ENCODE assay signal across 8 mouse cellular contexts in the genomic region with DNA sequence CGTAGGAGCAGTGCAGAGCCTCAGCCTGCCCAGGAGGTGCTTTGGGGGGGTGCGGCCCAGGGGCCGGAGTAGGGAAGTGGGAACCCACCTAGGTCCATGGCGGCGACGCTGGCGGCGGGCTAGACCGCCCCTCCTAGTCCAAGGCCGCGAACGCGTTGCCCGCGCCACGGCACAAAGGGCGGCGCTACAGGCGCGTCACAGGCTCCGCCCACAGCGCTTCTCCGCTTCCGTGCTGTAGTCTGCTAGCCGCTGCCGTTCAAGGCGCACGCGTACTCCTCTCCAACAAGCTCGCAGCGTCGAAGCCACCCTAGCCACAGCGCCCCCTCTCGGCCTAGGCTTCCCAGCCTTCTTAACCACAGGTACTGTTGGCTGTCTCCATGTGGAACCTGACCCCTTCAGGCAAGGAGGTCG. TPM values are rescaled to one million over a fixed set of nuclear protein-coding genes. Genes with fewer than 3 reads are reported as not detected.
DNase-seq lines count a peak whose midpoint lies in the region; ATAC-seq and TF ChIP-seq lines count a peak whose summit lies in the region.

TSS of gene Dbil5 (plus strand) at position 219 of the 411 bp plus-strand sequence.
TSS of gene Gemin4 (minus strand) at position 275 of the 411 bp plus-strand sequence.

- peak; percentile 99 for TF ChIP-seq CTCF in lung, postnatal 0 days (IDR thresholded peaks at IDR 0.05)

- H3K27ac ChIP-seq in hindbrain, embryonic 10.5 days = peak within 1 kb of the TSS; percentile 99
- peak within 1 kb of the TSS; percentile 96 for H3K27ac ChIP-seq in lung, postnatal 0 days (ENCODE audit: low read length)

- peak; percentile 96 for ATAC-seq in frontal cortex, adult (ENCODE audit: low TSS enrichment)
- peak; percentile 98 for ATAC-seq in lung, postnatal 0 days

- H3K9me3 ChIP-seq in hindbrain, embryonic 10.5 days = no peaks in the 10 kb centered on the region
- no peaks in the 10 kb centered on the region for H3K9me3 ChIP-seq in lung, postnatal 0 days (ENCODE audit: low read length)

- DNase-seq in MN1 (ENCODE audit: low spot score) = peak; percentile 96
- peak; percentile 97 for DNase-seq in cerebellum, adult 9-10 months
- peak; percentile 98 for DNase-seq in hindbrain, embryonic 10.5 days (ENCODE audit: low spot score)
- DNase-seq in layer of hippocampus, adult 9-11 months = peak; percentile 97
- DNase-seq in lung, postnatal 0 days (ENCODE audit: low spot score) = peak; percentile 99
- DNase-seq in ovary, postnatal 14 days (ENCODE audit: low spot score) = peak; percentile 96
- DNase-seq in thymus, postnatal 14 days = peak; percentile 98

- H3K36me3 ChIP-seq in hindbrain, embryonic 10.5 days = peaks cover 62% of the 10 kb centered on the region
- peaks cover 12% of the 10 kb centered on the region; the same call in 1 of the 2 replicates for H3K36me3 ChIP-seq in lung, postnatal 0 days (ENCODE audit: insufficient read depth, low read length)

- peak within 1 kb of the TSS; percentile 77 for H3K4me3 ChIP-seq in hindbrain, embryonic 10.5 days
- peak within 1 kb of the TSS; percentile 79 for H3K4me3 ChIP-seq in lung, postnatal 0 days (ENCODE audit: low read depth, low read length)

- H3K27me3 ChIP-seq in hindbrain, embryonic 10.5 days (ENCODE audit: insufficient read depth, poor library complexity, severe bottlenecking) = no peaks in the 10 kb centered on the region
- no peaks in the 10 kb centered on the region for H3K27me3 ChIP-seq in lung, postnatal 0 days (replicated peaks; ENCODE audit: insufficient read depth, low read length)

- peak within 1 kb of the TSS; percentile 77 for H3K9ac ChIP-seq in lung, postnatal 0 days (replicated peaks; ENCODE audit: low read depth)

- peak within 1 kb of the TSS; percentile 91 for H3K4me2 ChIP-seq in lung, postnatal 0 days (replicated peaks; ENCODE audit: low read depth, low read length)

- under 1% methylated on average over 35 of the region's 35 CpGs for WGBS in hindbrain, embryonic 10.5 days
- 0% methylated on average over 35 of the region's 35 CpGs for WGBS in lung, postnatal 0 days

- TF ChIP-seq EP300 in lung, postnatal 0 days (IDR thresholded peaks at IDR 0.05) = no peak

- peaks cover 37% of the 10 kb centered on the region for H3K4me1 ChIP-seq in hindbrain, embryonic 10.5 days (replicated peaks)
- H3K4me1 ChIP-seq in lung, postnatal 0 days (ENCODE audit: insufficient read depth, low read depth, low read length) = no peaks in the 10 kb centered on the region

RNA-seq across cellular contexts. Expression of gene Dbil5, which starts in this region (rescaled TPM):
- polyA plus RNA-seq in hindbrain, embryonic 10.5 days (2016; fragmentation: Nextera tagmentation; extraction: Ambion mirVana) = 0.48 and 0.51 TPM in 2 replicates
- 0.77 and 0.87 TPM in 2 replicates for polyA plus RNA-seq in lung, postnatal 0 days (2015; fragmentation: Nextera tagmentation; extraction: Ambion mirVana)

RNA-seq across cellular contexts. Expression of gene Gemin4, which starts in this region (rescaled TPM):
- 45.4 and 49.9 TPM in 2 replicates for polyA plus RNA-seq in hindbrain, embryonic 10.5 days (2016; fragmentation: Nextera tagmentation; extraction: Ambion mirVana)
- 8.8 and 13.8 TPM in 2 replicates for polyA plus RNA-seq in lung, postnatal 0 days (2015; fragmentation: Nextera tagmentation; extraction: Ambion mirVana)

Comparison
In these comparisons a context has a peak if more than half of its experiments do, and no peak if none do; other contexts are left out.
1. Peak in every context shown above with its lines: DNase-seq, ATAC-seq, H3K4me3 ChIP-seq and H3K27ac ChIP-seq.